Mouse (Mus musculus): ENCODE results near the gene Gm26602. TPM values are rescaled to one million over a fixed set of nuclear protein-coding genes. Genes with fewer than 3 reads are reported as not detected.

Gene Gm26602
- total RNA-seq, 2 experiments from 2014 or later: not detected

- DNase-seq: no peak
These were observed 7.0 kb downstream of the Gm26602 start for GRCm38 (mm10) chr10:79917532-79918100.

- DNase-seq: no peak
These were observed 7.8 kb downstream of the Gm26602 start for GRCm38 (mm10) chr10:79918231-79919078.

GRCm38 (mm10) chr10:79919251-79919849 lies 8.7 kb downstream of the Gm26602 start:
- DNase-seq: no peak

GRCm38 (mm10) chr10:79920056-79920890 lies 9.6 kb downstream of the Gm26602 start:
- DNase-seq: no peak

- no peak for DNase-seq
These were observed 10.4 kb downstream of the Gm26602 start, which contains the start of gene R3hdm4 for GRCm38 (mm10) chr10:79920958-79921535. Gene R3hdm4 (minus strand): TSS chr10:79921208.

- DNase-seq: no peak
These were observed 10.9 kb downstream of the Gm26602 start for GRCm38 (mm10) chr10:79921572-79921971.

- DNase-seq: peak; percentile 91 to 98
These were observed 14.5 kb downstream of the Gm26602 start for GRCm38 (mm10) chr10:79924998-79925784.

- peak in 1 of 2 experiments; percentile 66 for DNase-seq
These were observed 15.3 kb downstream of the Gm26602 start for GRCm38 (mm10) chr10:79925785-79926490.

- DNase-seq: peak; percentile 92 to 93
These were observed 16.1 kb downstream of the Gm26602 start, which contains the start of gene Arid3a for GRCm38 (mm10) chr10:79926491-79927323. Gene Arid3a (plus strand): TSS chr10:79927043.

GRCm38 (mm10) chr10:79927324-79928029 lies 16.8 kb downstream of the Gm26602 start:
- DNase-seq: peak; percentile 52 to 76

- peak; percentile 35 to 36 for DNase-seq
These were observed 17.5 kb downstream of the Gm26602 start for GRCm38 (mm10) chr10:79928030-79928694.

- no peak for DNase-seq
These were observed 18.4 kb downstream of the Gm26602 start for GRCm38 (mm10) chr10:79928907-79929701.

- peak in 1 of 2 experiments; percentile 13 for DNase-seq
These were observed 19.5 kb downstream of the Gm26602 start for GRCm38 (mm10) chr10:79929967-79930825.

GRCm38 (mm10) chr10:79930826-79931186 lies 20.1 kb downstream of the Gm26602 start:
- no peak for DNase-seq

GRCm38 (mm10) chr10:79931797-79932196 lies 21.1 kb downstream of the Gm26602 start:
- no peak for DNase-seq

GRCm38 (mm10) chr10:79932736-79933135 lies 22.1 kb downstream of the Gm26602 start:
- peak; percentile 76 to 86 for DNase-seq
